9 mouse cellular contexts compared by ENCODE assay signal in genomic region chr1:40802759-40803158, GRCm38 (mm10). TPM values are rescaled to one million over a fixed set of nuclear protein-coding genes. Genes with fewer than 3 reads are reported as not detected.
A peak's percentile ranks its signal among the peaks of the same experiment; 100 is the strongest.
DNase-seq lines count a peak whose midpoint lies in the region; ATAC-seq lines count a peak whose summit lies in the region.
"Had no signal": no experiment of that assay in that cellular context is flagged by ENCODE, and none has a peak within 500 bp of the region (broad histone marks: within the 10 kb centered on the region; RNA-seq: fewer than 3 reads in every experiment).

No protein-coding gene starts in this region.

- no peaks in the 10 kb centered on the region for H3K27me3 ChIP-seq in neural tube, embryonic 15.5 days (replicated peaks)
- H3K27me3 ChIP-seq: megakaryocyte, embryonic 14.5 days had no signal

- WGBS in neural tube, embryonic 15.5 days = 26% methylated on average over 3 of the region's 3 CpGs

- H3K9me3 ChIP-seq in neural tube, embryonic 15.5 days (replicated peaks) = no peaks in the 10 kb centered on the region
- H3K9me3 ChIP-seq: megakaryocyte, embryonic 14.5 days had no signal

- DNase-seq in adrenal gland, adult (ENCODE audit: inconsistent age in 2 of 2, low spot score in 1 of 2) = peak; percentile 23 to 80
- DNase-seq in adrenal gland, adult 8-10 months = no peak
- peak; percentile 30 for DNase-seq in neural tube, embryonic 10.5 days (ENCODE audit: extremely low spot score, low spot score)
- DNase-seq in cerebellum, adult 9-11 months = peak; percentile 7
- DNase-seq in heart, postnatal 14 days = peak; percentile 52 to 61
- DNase-seq in left cerebral cortex, postnatal 10 days (ENCODE audit: extremely low spot score in 1 of 2, low spot score in 2 of 2) = peak; percentile 34 to 52
- peak; percentile 76 for DNase-seq in retina, embryonic 14.5 days (ENCODE audit: low spot score)

- H3K4me1 ChIP-seq in neural tube, embryonic 15.5 days = no peaks in the 10 kb centered on the region
- H3K4me1 ChIP-seq: megakaryocyte, embryonic 14.5 days had no signal

- no peak overlapping the region for H3K27ac ChIP-seq in neural tube, embryonic 15.5 days (replicated peaks)

- no peak for ATAC-seq in neural tube, embryonic 15.5 days (ENCODE audit: low FRiP score)

- intact Hi-C loops in heart, postnatal 14 days (cut with DNase I) = loop anchor here (1.0 kb wide), 1 partner anchor 42 kb away; no protein-coding TSS in a partner anchor
- intact Hi-C loops in left cerebral cortex, postnatal 10 days (cut with DNase I) = loop anchor here (2.0 kb wide), 1 partner anchor 42 kb away; no protein-coding TSS in a partner anchor

- no peaks in the 10 kb centered on the region for H3K36me3 ChIP-seq in neural tube, embryonic 15.5 days

- H3K9ac ChIP-seq in neural tube, embryonic 15.5 days (replicated peaks) = no peak overlapping the region

- no peak overlapping the region for H3K4me3 ChIP-seq in neural tube, embryonic 15.5 days (replicated peaks)
- H3K4me3 ChIP-seq: megakaryocyte, embryonic 14.5 days had no signal

- no peak overlapping the region for H3K4me2 ChIP-seq in neural tube, embryonic 15.5 days

RNA-seq across cellular contexts. Expression of gene Tmem182, which starts 2.6 kb away (rescaled TPM):
- 10 to 100 TPM in 1 of 4 experiments, 1 to 10 TPM in 2, under 1 TPM in 1; 0.56 to 12.3 (median 3.0) TPM for total RNA-seq in adrenal gland, adult 8-10 months (2022)
- polyA plus RNA-seq in neural tube, embryonic 15.5 days (2015; fragmentation: Nextera tagmentation; extraction: Ambion mirVana) = 0.32 and 0.69 TPM in 2 replicates
- total RNA-seq in heart, postnatal 14 days (2021) = 100 to 1,000 TPM; 125 to 135 TPM
- total RNA-seq in left cerebral cortex, postnatal 10 days (2021) = under 1 TPM; 0.16 to 0.24 TPM

RNA-seq across cellular contexts. Expression of gene Mfsd9, which starts 12.3 kb away (rescaled TPM):
- 1 to 10 TPM; 3.5 to 4.3 (median 3.6) TPM for total RNA-seq in adrenal gland, adult 8-10 months (2022)
- polyA plus RNA-seq in neural tube, embryonic 15.5 days (2015; fragmentation: Nextera tagmentation; extraction: Ambion mirVana) = 7.8 and 9.0 TPM in 2 replicates
- under 1 TPM; 0.48 to 0.63 TPM for total RNA-seq in heart, postnatal 14 days (2021)
- total RNA-seq in left cerebral cortex, postnatal 10 days (2021) = 1 to 10 TPM; 4.7 to 5.0 TPM

Comparison
In these comparisons a context has a peak if more than half of its experiments do, and no peak if none do; other contexts are left out.
1. RNA of gene Tmem182, which starts 2.6 kb away (total RNA-seq): 125 to 135 TPM in heart, postnatal 14 days; 0.56 to 12.3 TPM in adrenal gland, adult 8-10 months and 0.16 to 0.24 TPM in left cerebral cortex, postnatal 10 days; every median in the first group is over 4 times any median in the second.